Mouse (Mus musculus) neural tube, embryonic 14.5 days (tissue): ENCODE measurements around the gene Sec22a. TPM values are rescaled to one million over a fixed set of nuclear protein-coding genes. Genes with fewer than 3 reads are reported as not detected.

Experiments used
- ATAC-seq: fragments of 200-750 bp; cut with Nextera tagmentation; 2 replicates; pipeline ENCODE4 v1.8.0; 2017; ENCODE audit warnings: low read depth, mild to moderate bottlenecking, moderate TSS enrichment, moderate library complexity
- H3K27ac ChIP-seq: fragments of 300-500 bp; sonication (generic); 2 replicates; pipeline ENCODE4 v1.5.1; 2014; ENCODE audit warnings: low read depth, mild to moderate bottlenecking, control low read depth, low read length, moderate library complexity, mixed read lengths
- H3K27me3 ChIP-seq: fragments of 300-500 bp; sonication (generic); 2 replicates; pipeline ENCODE4 v1.6.1; 2014; ENCODE audit warnings: low read length; ENCODE audit not compliant: control insufficient read depth, insufficient read depth
- H3K36me3 ChIP-seq: fragments of 300-500 bp; sonication (generic); 2 replicates; pipeline ENCODE4 v1.6.1; 2014; ENCODE audit warnings: low read length, mixed read lengths; ENCODE audit not compliant: control insufficient read depth, insufficient read depth
- H3K4me1 ChIP-seq: fragments of 300-500 bp; sonication (generic); 2 replicates; pipeline ENCODE4 v1.6.1; 2014; ENCODE audit warnings: low read length; ENCODE audit not compliant: control insufficient read depth, insufficient read depth
- H3K4me2 ChIP-seq: fragments of 300-500 bp; sonication (generic); 2 replicates; pipeline ENCODE4 v1.6.1; 2014; ENCODE audit warnings: mild to moderate bottlenecking, low read depth, low read length, control low read depth
- H3K4me3 ChIP-seq: fragments of 300-500 bp; sonication (generic); 2 replicates; pipeline ENCODE4 v1.5.1; 2014; ENCODE audit warnings: low read depth, low read length, control low read depth, mixed read lengths
- H3K9ac ChIP-seq: fragments of 300-500 bp; sonication (generic); replicated peaks from 2 replicates; pipeline ENCODE4 v1.6.1; 2014; ENCODE audit warnings: low read depth, mild to moderate bottlenecking, control low read depth, low read length, mixed read lengths
- H3K9me3 ChIP-seq: fragments of 300-500 bp; sonication (generic); 2 replicates; pipeline ENCODE4 v1.6.1; 2016; ENCODE audit warnings: low read length; ENCODE audit not compliant: control insufficient read depth
- WGBS: fragments of 180-500 bp; shearing (Covaris S2); extraction: QIAGEN DNeasy Blood & Tissue Kit; methylation state at CpG from one replicate; pipeline ENCODE4 v1.1.7; 2014; 5-methylcytosine and 5-hydroxymethylcytosine counted together
- polyA plus RNA-seq: library from polyadenylated mRNA; unstranded; fragments of >200 nt; fragmentation: Nextera tagmentation; extraction: Ambion mirVana; gene quantifications from 2 replicates; pipeline ENCODE4 v1.2.1, GENCODE M21; 2014

Sec22a gene
- polyA plus RNA-seq, 1 experiment from 2014 or later: 44.0 TPM

DNA sequence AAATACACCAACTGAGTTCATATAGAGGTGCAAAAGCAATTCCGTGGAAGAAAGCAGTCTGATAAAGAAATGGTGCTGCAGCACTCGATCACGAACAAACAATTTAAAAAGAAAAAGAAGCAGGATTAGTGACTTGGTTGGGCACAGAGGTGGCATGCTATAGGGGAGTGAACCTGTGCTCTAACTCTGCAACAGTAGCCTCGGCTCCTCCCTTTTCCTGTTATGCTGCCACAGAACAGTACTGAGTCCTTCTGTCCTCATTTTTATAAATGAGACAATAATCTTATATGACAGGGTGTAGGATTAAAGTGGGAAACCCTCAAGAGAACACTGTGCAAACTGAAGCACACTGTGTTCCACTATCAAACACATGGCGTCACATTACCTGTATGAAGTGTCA, 46.3 kb downstream of the Sec22a start:
- no peaks in the 10 kb centered on the region for H3K27me3 ChIP-seq
- no peak for ATAC-seq
- peaks cover 3% of the 10 kb centered on the region; the same call in 1 of the 2 replicates for H3K4me1 ChIP-seq
- H3K9me3 ChIP-seq: no peaks in the 10 kb centered on the region
- WGBS: 93% methylated on average over 5 of the region's 5 CpGs
- H3K4me3 ChIP-seq: no peak overlapping the region
- no peaks in the 10 kb centered on the region for H3K36me3 ChIP-seq
- H3K27ac ChIP-seq: no peak overlapping the region
- H3K9ac ChIP-seq: no peak overlapping the region
- no peak overlapping the region for H3K4me2 ChIP-seq

DNA sequence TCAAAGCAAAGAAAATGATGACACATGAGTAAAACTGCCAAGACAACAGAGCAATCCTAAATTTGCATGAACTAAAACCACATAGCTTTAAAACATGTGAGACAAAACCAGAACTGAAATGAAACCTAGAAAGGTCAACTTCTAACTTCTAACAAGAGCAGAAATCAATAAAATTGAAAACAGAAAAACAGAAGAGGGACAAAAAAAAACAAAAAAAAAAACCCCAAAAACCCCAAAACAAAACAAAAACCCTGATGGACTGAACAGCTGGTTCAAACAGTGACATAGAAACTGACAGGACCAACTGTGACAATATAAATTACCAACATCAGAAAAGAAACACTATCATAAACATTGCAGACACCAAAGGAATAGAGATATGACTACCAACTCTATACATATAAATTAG, 46.9 kb downstream of the Sec22a start:
- no peaks in the 10 kb centered on the region for H3K36me3 ChIP-seq
- peaks cover 3% of the 10 kb centered on the region; the same call in 1 of the 2 replicates for H3K4me1 ChIP-seq
- H3K9me3 ChIP-seq: no peaks in the 10 kb centered on the region
- H3K4me3 ChIP-seq: no peak overlapping the region
- H3K27ac ChIP-seq: no peak overlapping the region
- ATAC-seq: no peak
- no peak overlapping the region for H3K4me2 ChIP-seq
- H3K27me3 ChIP-seq: no peaks in the 10 kb centered on the region
- no peak overlapping the region for H3K9ac ChIP-seq

DNA sequence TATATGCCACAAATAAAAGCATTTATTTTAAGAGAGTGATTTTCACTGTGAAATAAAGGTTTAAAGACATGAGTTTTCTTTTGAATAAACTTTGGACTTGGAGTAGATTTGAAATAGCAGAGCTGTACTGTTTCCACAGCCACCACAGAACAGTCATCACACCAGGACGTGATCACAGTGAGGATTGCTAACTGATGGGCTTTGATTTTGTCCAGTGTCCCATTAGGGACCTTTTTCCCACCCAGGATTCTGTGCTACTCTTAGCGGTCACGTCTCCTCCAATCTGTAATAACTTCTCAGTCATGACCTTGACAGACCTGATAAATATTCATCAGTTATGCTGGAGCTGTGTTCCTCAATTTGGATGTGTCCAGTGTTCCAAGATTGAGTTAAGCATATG, 48.2 kb downstream of the Sec22a start:
- 56% methylated on average over 3 of the region's 3 CpGs for whole genome bisulfite sequencing
- Histone ChIP-seq H3K27ac (no peak overlapping the region), H3K4me2 (no peak overlapping the region), H3K27me3 (no peaks in the 10 kb centered on the region), H3K4me3 (no peak overlapping the region), H3K9me3 (no peaks in the 10 kb centered on the region), H3K36me3 (no peaks in the 10 kb centered on the region), H3K9ac (no peak overlapping the region), H3K4me1 (peaks cover 3% of the 10 kb centered on the region; the same call in 1 of the 2 replicates)
- no peak for ATAC-seq

DNA sequence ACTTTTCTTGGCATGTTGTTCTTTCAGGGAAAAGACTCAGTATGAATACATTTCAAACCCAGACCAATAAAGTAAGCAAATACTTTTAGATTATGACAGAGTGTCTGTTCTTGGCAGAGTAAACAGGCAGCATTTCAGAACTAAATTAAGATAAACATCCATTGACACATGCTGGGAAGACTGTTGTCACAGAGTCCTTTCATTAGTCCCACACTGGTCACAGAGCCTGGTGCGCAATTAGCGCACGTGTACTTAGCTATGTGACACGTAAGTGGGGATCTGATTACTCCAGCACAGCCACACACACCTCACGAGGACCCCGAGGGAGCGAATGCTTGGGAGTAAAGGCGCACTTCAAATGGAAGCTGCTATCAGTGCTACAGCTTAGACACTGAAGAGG, 52.1 kb downstream of the Sec22a start:
- Histone ChIP-seq H3K9ac (no peak overlapping the region), H3K36me3 (no peaks in the 10 kb centered on the region), H3K4me2 (no peak overlapping the region), H3K4me1 (no peaks in the 10 kb centered on the region), H3K4me3 (no peak overlapping the region), H3K9me3 (no peaks in the 10 kb centered on the region), H3K27ac (no peak overlapping the region), H3K27me3 (no peaks in the 10 kb centered on the region)
- 56% methylated on average over 8 of the region's 8 CpGs for WGBS
- 0 out of 2 replicates have a peak, but pooled peaks have one; percentile 28 for ATAC-seq

DNA sequence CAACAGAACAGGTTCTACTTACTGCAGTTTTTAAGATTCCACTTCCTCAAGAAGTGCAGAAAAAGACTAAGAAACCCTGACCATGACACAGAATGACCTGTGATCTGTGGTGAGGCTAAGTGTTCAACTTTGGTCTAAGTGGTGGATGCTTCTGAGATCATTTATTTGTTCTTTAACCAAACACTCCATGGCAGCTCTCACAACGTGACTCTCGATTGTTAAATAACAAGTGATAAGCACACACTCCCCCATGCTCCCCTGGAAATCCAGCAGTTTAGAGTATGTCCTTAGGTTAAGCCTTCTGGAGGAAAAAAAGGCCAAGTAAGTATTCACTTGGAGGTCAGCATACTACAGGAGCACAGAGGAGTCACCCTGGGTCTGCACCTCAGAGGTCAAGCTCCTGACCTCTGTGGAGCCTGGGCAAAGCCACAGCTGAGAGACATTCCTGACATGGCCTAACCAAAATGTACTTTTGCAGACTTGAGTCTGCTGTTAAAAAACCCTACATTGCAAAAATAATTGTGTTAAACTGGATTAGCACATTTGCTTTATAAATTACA, 53.1 kb downstream of the Sec22a start:
- Histone ChIP-seq H3K27me3 (no peaks in the 10 kb centered on the region), H3K4me3 (no peak overlapping the region), H3K4me2 (no peak overlapping the region), H3K27ac (no peak overlapping the region), H3K4me1 (no peaks in the 10 kb centered on the region), H3K9me3 (no peaks in the 10 kb centered on the region), H3K36me3 (no peaks in the 10 kb centered on the region), H3K9ac (no peak overlapping the region)
- 62% methylated on average over 2 of the region's 2 CpGs for WGBS
- ATAC-seq: no peak

DNA sequence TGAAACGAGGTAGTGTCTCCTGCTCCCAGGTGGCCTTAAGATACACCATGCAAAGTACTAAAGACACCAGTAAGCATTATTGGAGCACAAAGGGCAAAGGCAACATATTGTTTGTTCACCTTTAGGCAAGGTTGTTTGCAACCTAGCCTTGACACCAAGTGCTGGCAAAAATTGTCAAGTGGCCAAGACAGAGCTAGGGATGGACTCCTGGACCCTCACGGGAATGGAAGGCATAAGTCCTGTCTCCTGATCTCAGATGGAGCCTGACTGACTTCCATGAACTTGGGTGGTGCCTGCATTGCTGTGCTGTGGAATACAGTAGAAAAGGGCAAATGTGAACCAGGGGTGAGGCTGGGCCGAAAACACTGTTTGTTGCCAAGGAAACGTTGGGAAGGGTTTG, 54.1 kb downstream of the Sec22a start:
- H3K9me3 ChIP-seq: no peaks in the 10 kb centered on the region
- H3K4me1 ChIP-seq: no peaks in the 10 kb centered on the region
- no peak overlapping the region for H3K9ac ChIP-seq
- H3K36me3 ChIP-seq: peaks cover 3% of the 10 kb centered on the region
- WGBS: 85% methylated on average over 4 of the region's 4 CpGs
- H3K4me2 ChIP-seq: no peak overlapping the region
- H3K27me3 ChIP-seq: no peaks in the 10 kb centered on the region
- ATAC-seq: no peak
- no peak overlapping the region for H3K4me3 ChIP-seq
- no peak overlapping the region for H3K27ac ChIP-seq

DNA sequence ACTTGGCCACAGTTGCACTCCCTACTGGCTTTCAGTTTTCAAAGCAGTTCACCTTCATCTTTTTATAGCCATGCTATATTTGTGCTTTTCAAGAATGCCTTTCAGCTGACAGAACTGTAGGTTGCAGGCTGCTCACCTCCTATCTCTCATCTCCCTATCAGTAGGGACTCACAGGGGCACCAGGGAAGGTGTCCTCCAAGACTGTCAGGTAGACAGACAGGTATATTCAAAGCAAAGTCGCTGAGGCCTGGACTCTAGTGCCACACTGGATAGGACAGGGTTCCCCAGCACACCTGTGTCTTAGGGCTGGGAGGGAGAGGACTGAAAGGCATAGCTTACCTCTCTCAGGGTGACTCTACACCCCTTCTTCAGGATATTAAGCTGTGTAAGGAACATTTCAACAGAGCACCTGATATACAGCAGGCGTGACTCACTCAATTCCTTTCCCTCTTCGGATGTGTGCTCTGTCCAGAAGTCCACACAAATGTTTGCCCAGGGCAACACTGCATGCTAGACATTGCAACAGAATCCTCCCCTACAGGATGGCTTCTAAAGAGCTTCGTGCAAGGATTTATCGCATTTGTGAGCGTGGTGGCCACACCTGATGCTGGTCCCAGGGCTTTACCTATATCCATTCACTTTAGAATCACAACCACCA, 55.1 kb downstream of the Sec22a start:
- H3K4me2 ChIP-seq: no peak overlapping the region
- ATAC-seq: no peak
- H3K27me3 ChIP-seq: no peaks in the 10 kb centered on the region
- WGBS: 93% methylated on average over 6 of the region's 6 CpGs
- H3K4me3 ChIP-seq: no peak overlapping the region
- H3K27ac ChIP-seq: no peak overlapping the region
- peaks cover 7% of the 10 kb centered on the region for H3K36me3 ChIP-seq
- no peaks in the 10 kb centered on the region for H3K4me1 ChIP-seq
- H3K9ac ChIP-seq: no peak overlapping the region
- H3K9me3 ChIP-seq: no peaks in the 10 kb centered on the region

DNA sequence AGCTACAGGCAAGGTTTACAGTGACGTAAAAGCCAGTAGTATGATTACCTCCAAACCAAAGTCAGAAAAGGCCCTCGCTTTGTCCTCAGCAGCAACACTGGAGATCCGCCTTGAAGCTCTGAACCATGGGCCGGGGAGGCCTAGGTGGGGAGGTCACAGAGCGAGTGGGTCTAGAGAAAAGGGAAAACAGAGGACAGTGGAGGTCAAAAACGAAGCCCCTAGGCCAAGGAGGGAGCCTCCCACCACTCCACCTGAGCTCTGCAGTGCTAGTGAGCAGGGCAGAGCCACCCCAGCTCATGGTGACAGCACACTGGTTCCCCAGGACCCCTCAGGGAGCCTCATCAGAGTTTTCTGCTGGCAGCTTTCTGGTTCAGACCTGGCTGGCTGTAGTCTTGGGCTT, 55.7 kb downstream of the Sec22a start:
- no peaks in the 10 kb centered on the region for H3K4me1 ChIP-seq
- peaks cover 10% of the 10 kb centered on the region for H3K36me3 ChIP-seq
- H3K27me3 ChIP-seq: no peaks in the 10 kb centered on the region
- no peak overlapping the region for H3K4me3 ChIP-seq
- no peak overlapping the region for H3K4me2 ChIP-seq
- no peaks in the 10 kb centered on the region for H3K9me3 ChIP-seq
- H3K9ac ChIP-seq: no peak overlapping the region
- no peak for ATAC-seq
- 91% methylated on average over 6 of the region's 6 CpGs for WGBS
- no peak overlapping the region for H3K27ac ChIP-seq

DNA sequence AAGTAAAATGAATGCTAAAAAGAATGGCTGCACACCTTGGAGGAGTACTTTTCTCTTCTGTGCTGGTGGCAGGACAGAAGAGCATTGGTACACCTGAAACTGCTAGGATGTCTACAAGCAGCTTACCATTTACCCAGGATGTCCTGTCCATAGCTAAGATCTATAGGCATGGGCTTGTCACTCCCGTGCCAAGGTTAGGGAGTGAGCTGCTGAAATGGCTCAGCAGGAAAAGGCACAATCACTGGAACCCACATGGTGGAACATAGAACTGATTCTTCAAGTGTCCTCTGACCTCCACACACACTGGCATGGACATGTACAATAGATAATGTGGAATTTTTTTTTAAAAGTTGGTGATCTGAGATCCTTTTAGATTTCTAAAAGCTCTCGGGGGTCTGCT, 56.4 kb downstream of the Sec22a start:
- no peak overlapping the region for H3K4me3 ChIP-seq
- no peak overlapping the region for H3K27ac ChIP-seq
- ATAC-seq: no peak
- H3K27me3 ChIP-seq: no peaks in the 10 kb centered on the region
- H3K9me3 ChIP-seq: no peaks in the 10 kb centered on the region
- H3K4me2 ChIP-seq: no peak overlapping the region
- no peak overlapping the region for H3K9ac ChIP-seq
- 85% methylated on average over 2 of the region's 2 CpGs for WGBS
- H3K4me1 ChIP-seq: no peaks in the 10 kb centered on the region
- peaks cover 10% of the 10 kb centered on the region for H3K36me3 ChIP-seq
